Mouse (Mus musculus) R1 (cell line): ENCODE measurements around the gene Amz1.

ENCODE experiments used
- DNase-seq: peaks from one replicate; pipeline ENCODE4 v3.0.0-alpha.2; 2018; ENCODE audit warnings: low read depth, low spot score

Amz1 gene

GRCm38 (mm10) chr5:140801782-140802181 lies 77.9 kb downstream of the Amz1 start:
- no peak for DNase-seq

DNA sequence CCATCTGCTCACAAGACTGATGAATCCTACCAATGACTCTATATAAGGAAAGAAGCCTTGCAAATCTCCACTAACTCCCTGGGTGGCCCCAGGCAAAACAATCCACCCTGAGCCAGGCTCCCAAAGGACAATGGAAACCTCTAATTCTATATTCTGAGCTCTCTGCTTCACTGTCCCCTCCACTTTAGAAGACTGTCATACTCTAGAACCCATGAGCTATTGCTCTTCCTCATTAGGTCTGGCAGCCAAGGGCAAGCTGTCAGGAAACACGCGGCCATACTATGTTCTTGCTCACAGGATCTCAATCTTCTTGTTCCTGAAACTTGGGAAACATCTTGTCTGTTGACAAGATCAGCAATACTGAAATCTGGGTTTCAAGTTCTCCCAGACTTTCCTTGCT lies 82.3 kb downstream of the Amz1 start:
- no peak for DNase-seq

- DNase-seq = no peak
Measured at GRCm38 (mm10) chr5:140806939-140807338, 83.0 kb downstream of the Amz1 start.
